Mouse (Mus musculus): ENCODE data around the gene Agpat3. TPM values are rescaled to one million over a fixed set of nuclear protein-coding genes. Genes with fewer than 3 reads are reported as not detected.

Gene Agpat3
- polyA plus RNA-seq (2015; fragmentation: Nextera tagmentation; extraction: Ambion mirVana): 64.4 and 68.1 TPM in 2 replicates

GRCm38 (mm10) chr10:78351887-78352665 is at the start of gene Agpat3:
Agpat3 (minus strand) TSS chr10:78352489.
- Histone ChIP-seq H3K36me3 (no peaks in the 10 kb centered on the region), H3K4me1 (peaks cover 20% of the 10 kb centered on the region), H3K4me2 (peak within 1 kb of the TSS; percentile 92), H3K27me3 (no peaks in the 10 kb centered on the region), H3K9me3 (no peaks in the 10 kb centered on the region), H3K4me3 (peak within 1 kb of the TSS; percentile 97), H3K27ac (peak within 1 kb of the TSS; percentile 71), H3K9ac (peak within 1 kb of the TSS; percentile 100)
- ATAC-seq (ENCODE audit: borderline replicate concordance, extremely low read depth, low FRiP score, low TSS enrichment): peak; percentile 82
- under 1% methylated on average over 101 of the region's 113 CpGs for WGBS

- no peak overlapping the region for H3K27ac ChIP-seq
- H3K27me3 ChIP-seq: no peaks in the 10 kb centered on the region
- peaks cover 55% of the 10 kb centered on the region for H3K36me3 ChIP-seq
- H3K4me2 ChIP-seq: no peak overlapping the region
- H3K9ac ChIP-seq: no peak overlapping the region
- H3K4me1 ChIP-seq: peaks cover 4% of the 10 kb centered on the region; the same call in 1 of the 2 replicates
- 82% methylated on average over 2 of the region's 2 CpGs for whole genome bisulfite sequencing
- no peak overlapping the region for H3K4me3 ChIP-seq
- ATAC-seq (ENCODE audit: borderline replicate concordance, extremely low read depth, low FRiP score, low TSS enrichment): no peak
- H3K9me3 ChIP-seq: no peaks in the 10 kb centered on the region
Observed at GRCm38 (mm10) chr10:78401127-78401526, 48.8 kb upstream of the Agpat3 start.

- Histone ChIP-seq H3K4me2 (no peak overlapping the region), H3K4me1 (peaks cover 8% of the 10 kb centered on the region; the same call in 1 of the 2 replicates), H3K27me3 (no peaks in the 10 kb centered on the region), H3K4me3 (no peak overlapping the region), H3K36me3 (peaks cover 38% of the 10 kb centered on the region), H3K9ac (no peak overlapping the region), H3K27ac (no peak overlapping the region), H3K9me3 (no peaks in the 10 kb centered on the region)
- 42% methylated on average over 17 of the region's 17 CpGs for WGBS
- ATAC-seq (ENCODE audit: borderline replicate concordance, extremely low read depth, low FRiP score, low TSS enrichment): no peak
Observed at GRCm38 (mm10) chr10:78399090-78399657, 46.9 kb upstream of the Agpat3 start.

- H3K4me1 ChIP-seq: peaks cover 8% of the 10 kb centered on the region; the same call in 1 of the 2 replicates
- H3K4me3 ChIP-seq: no peak overlapping the region
- WGBS: 48% methylated on average over 4 of the region's 4 CpGs
- ATAC-seq (ENCODE audit: borderline replicate concordance, extremely low read depth, low FRiP score, low TSS enrichment): no peak
- H3K9ac ChIP-seq: no peak overlapping the region
- peaks cover 12% of the 10 kb centered on the region for H3K36me3 ChIP-seq
- H3K27ac ChIP-seq: no peak overlapping the region
- H3K27me3 ChIP-seq: peaks cover 10% of the 10 kb centered on the region; the same call in 1 of the 2 replicates
- no peak overlapping the region for H3K4me2 ChIP-seq
- H3K9me3 ChIP-seq: no peaks in the 10 kb centered on the region
Observed at GRCm38 (mm10) chr10:78396625-78396885, 44.3 kb upstream of the Agpat3 start.

GRCm38 (mm10) chr10:78395819-78396624 is 43.7 kb upstream of the Agpat3 start:
- 9% methylated on average over 17 of the region's 17 CpGs for WGBS
- H3K4me2 ChIP-seq: no peak overlapping the region
- H3K9me3 ChIP-seq: no peaks in the 10 kb centered on the region
- no peak overlapping the region for H3K27ac ChIP-seq
- peaks cover 7% of the 10 kb centered on the region for H3K36me3 ChIP-seq
- H3K9ac ChIP-seq: no peak overlapping the region
- peaks cover 8% of the 10 kb centered on the region; the same call in 1 of the 2 replicates for H3K4me1 ChIP-seq
- H3K4me3 ChIP-seq: no peak overlapping the region
- peaks cover 16% of the 10 kb centered on the region; the same call in 1 of the 2 replicates for H3K27me3 ChIP-seq
- peak; percentile 61; the same call in 1 of the 2 replicates for ATAC-seq (ENCODE audit: borderline replicate concordance, extremely low read depth, low FRiP score, low TSS enrichment)

GRCm38 (mm10) chr10:78395377-78395776 is 43.1 kb upstream of the Agpat3 start:
- no peak for ATAC-seq (ENCODE audit: borderline replicate concordance, extremely low read depth, low FRiP score, low TSS enrichment)
- Histone ChIP-seq H3K27me3 (peaks cover 22% of the 10 kb centered on the region), H3K9ac (no peak overlapping the region), H3K4me3 (no peak overlapping the region), H3K4me1 (peaks cover 8% of the 10 kb centered on the region; the same call in 1 of the 2 replicates), H3K27ac (no peak overlapping the region), H3K4me2 (no peak overlapping the region), H3K36me3 (peaks cover under 1% of the 10 kb centered on the region), H3K9me3 (no peaks in the 10 kb centered on the region)
- 78% methylated on average over 3 of the region's 3 CpGs for WGBS

- Histone ChIP-seq H3K27me3 (peaks cover 31% of the 10 kb centered on the region), H3K9ac (no peak overlapping the region), H3K4me2 (no peak overlapping the region; the same call in 1 of the 2 replicates), H3K4me3 (no peak overlapping the region), H3K4me1 (peaks cover 8% of the 10 kb centered on the region; the same call in 1 of the 2 replicates), H3K27ac (no peak overlapping the region), H3K9me3 (no peaks in the 10 kb centered on the region), H3K36me3 (no peaks in the 10 kb centered on the region)
- no peak for ATAC-seq (ENCODE audit: borderline replicate concordance, extremely low read depth, low FRiP score, low TSS enrichment)
- 2% methylated on average over 18 of the region's 18 CpGs for WGBS
Observed at GRCm38 (mm10) chr10:78392072-78392471, 39.8 kb upstream of the Agpat3 start.

- 28% methylated on average over 4 of the region's 4 CpGs for WGBS
- H3K4me2 ChIP-seq: no peak overlapping the region
- H3K4me3 ChIP-seq: no peak overlapping the region
- no peak overlapping the region for H3K9ac ChIP-seq
- peaks cover 3% of the 10 kb centered on the region; the same call in 1 of the 2 replicates for H3K4me1 ChIP-seq
- peaks cover 31% of the 10 kb centered on the region for H3K27me3 ChIP-seq
- H3K9me3 ChIP-seq: no peaks in the 10 kb centered on the region
- no peak for ATAC-seq (ENCODE audit: borderline replicate concordance, extremely low read depth, low FRiP score, low TSS enrichment)
- H3K36me3 ChIP-seq: no peaks in the 10 kb centered on the region
- H3K27ac ChIP-seq: no peak overlapping the region
Observed at GRCm38 (mm10) chr10:78390982-78391470, 38.7 kb upstream of the Agpat3 start.

GRCm38 (mm10) chr10:78388216-78388980 is 36.1 kb upstream of the Agpat3 start:
- no peak for ATAC-seq (ENCODE audit: borderline replicate concordance, extremely low read depth, low FRiP score, low TSS enrichment)
- H3K4me1 ChIP-seq: no peaks in the 10 kb centered on the region
- no peak overlapping the region for H3K4me2 ChIP-seq
- no peaks in the 10 kb centered on the region for H3K36me3 ChIP-seq
- WGBS: 65% methylated on average over 20 of the region's 20 CpGs
- no peak overlapping the region for H3K4me3 ChIP-seq
- no peaks in the 10 kb centered on the region for H3K9me3 ChIP-seq
- no peak overlapping the region for H3K9ac ChIP-seq
- no peak overlapping the region for H3K27ac ChIP-seq
- H3K27me3 ChIP-seq: peaks cover 31% of the 10 kb centered on the region

GRCm38 (mm10) chr10:78385520-78385919 is 33.2 kb upstream of the Agpat3 start:
- no peaks in the 10 kb centered on the region for H3K9me3 ChIP-seq
- no peak overlapping the region for H3K27ac ChIP-seq
- peaks cover 10% of the 10 kb centered on the region for H3K27me3 ChIP-seq
- no peak overlapping the region for H3K9ac ChIP-seq
- no peaks in the 10 kb centered on the region for H3K4me1 ChIP-seq
- H3K36me3 ChIP-seq: no peaks in the 10 kb centered on the region
- H3K4me3 ChIP-seq: no peak overlapping the region
- no peak overlapping the region for H3K4me2 ChIP-seq
- no peak for ATAC-seq (ENCODE audit: borderline replicate concordance, extremely low read depth, low FRiP score, low TSS enrichment)
- 61% methylated on average over 5 of the region's 5 CpGs for WGBS

- Histone ChIP-seq H3K9ac (no peak overlapping the region), H3K27ac (no peak overlapping the region), H3K27me3 (no peaks in the 10 kb centered on the region), H3K9me3 (no peaks in the 10 kb centered on the region), H3K36me3 (no peaks in the 10 kb centered on the region), H3K4me3 (no peak overlapping the region), H3K4me1 (no peaks in the 10 kb centered on the region), H3K4me2 (no peak overlapping the region)
- ATAC-seq (ENCODE audit: borderline replicate concordance, extremely low read depth, low FRiP score, low TSS enrichment): no peak
- WGBS: 73% methylated on average over 3 of the region's 3 CpGs
Observed at GRCm38 (mm10) chr10:78383567-78383966, 31.3 kb upstream of the Agpat3 start.

Data from lung, embryonic 15.5 days (tissue).